Mouse (Mus musculus) ES-E14 (cell line): ENCODE results near the gene 1110008P14Rik. TPM values are rescaled to one million over a fixed set of nuclear protein-coding genes. Genes with fewer than 3 reads are reported as not detected.

ENCODE experiments used
- DNase-seq: peaks from one replicate; pipeline ENCODE4 v3.0.0-alpha.2; 2013; ENCODE audit warnings: low read depth, low spot score
- H3K27ac ChIP-seq: 2 replicates; pipeline ENCODE4 v1.5.1; 2012; ENCODE audit warnings: low read depth, mild to moderate bottlenecking, low read length, moderate library complexity, mixed read lengths; ENCODE audit not compliant: poor library complexity, insufficient read depth, severe bottlenecking
- H3K36me3 ChIP-seq: 2 replicates; pipeline ENCODE4 v1.6.1; 2012; ENCODE audit warnings: mild to moderate bottlenecking, low read length, moderate library complexity, mixed read lengths; ENCODE audit not compliant: control insufficient read depth, poor library complexity, insufficient read depth, severe bottlenecking
- H3K4me1 ChIP-seq, 2 experiments: fragments of 150-350 bp in 1 of 2; sonication (generic) in 1 of 2; 2 replicates each; pipeline ENCODE4 v1.6.1; 2012; ENCODE audit warnings: low read length in 2 of 2, mild to moderate bottlenecking in 1 of 2, mixed read lengths in 1 of 2; ENCODE audit not compliant: control insufficient read depth in 2 of 2, insufficient read depth in 2 of 2, poor library complexity in 1 of 2
- H3K4me3 ChIP-seq, 2 experiments: fragments of 150-350 bp in 1 of 2; sonication (generic) in 1 of 2; 2 replicates each; pipeline ENCODE4 v1.5.1; 2012; ENCODE audit warnings: low read length in 2 of 2, low read depth in 1 of 2, mild to moderate bottlenecking in 1 of 2, mixed read lengths in 1 of 2; ENCODE audit not compliant: insufficient read depth in 1 of 2, poor library complexity in 1 of 2, severe bottlenecking in 1 of 2
- H3K9ac ChIP-seq: 2 replicates; pipeline ENCODE4 v1.6.1; 2012; ENCODE audit warnings: low read depth, mild to moderate bottlenecking, low read length, mixed read lengths; ENCODE audit not compliant: poor library complexity, insufficient read depth, severe bottlenecking
- H3K9me3 ChIP-seq: fragments of 150-350 bp; sonication (generic); 2 replicates; pipeline ENCODE4 v1.6.1; 2012; ENCODE audit warnings: low read depth, mild to moderate bottlenecking, low read length; ENCODE audit not compliant: control insufficient read depth, insufficient read depth
- CHD2 ChIP-seq: IDR thresholded peaks from 2 replicates; pipeline ENCODE4 v1.6.1; 2014; ENCODE audit warnings: mild to moderate bottlenecking, low read depth, low read length, inconsistent platforms
- HCFC1 ChIP-seq: IDR thresholded peaks from 2 replicates; pipeline ENCODE4 v1.6.1; 2012; ENCODE audit warnings: low read length, inconsistent platforms, borderline replicate concordance; ENCODE audit not compliant: insufficient read depth
- MAFK ChIP-seq: IDR thresholded peaks from 2 replicates; pipeline ENCODE4 v1.6.1; 2014; ENCODE audit warnings: mild to moderate bottlenecking, low read depth, low read length, inconsistent platforms; ENCODE audit not compliant: insufficient read depth
- ZC3H11A ChIP-seq: IDR thresholded peaks from 2 replicates; pipeline ENCODE4 v1.6.1; 2012; ENCODE audit warnings: low read depth, mild to moderate bottlenecking, inconsistent platforms, low read length, borderline replicate concordance
- ZNF384 ChIP-seq: IDR thresholded peaks from 2 replicates; pipeline ENCODE4 v1.6.1; 2012; ENCODE audit warnings: low read depth, low read length, inconsistent platforms
- in situ Hi-C, 2 experiments: fragments of 600-800 bp; cut with MboI; formaldehyde crosslinking; loops; one replicate each; pipeline ENCODE4 v1.15.1; 2025; ENCODE audit warnings: low sequenced_read_pairs in 2 of 2, inconsistent platforms in 1 of 2; ENCODE audit not compliant: unreplicated experiment in 2 of 2
- total RNA-seq: library from RNA; depleted of rRNA; stranded (reverse); fragments of 300-350 nt; gene quantifications from 2 replicates; pipeline ENCODE4 v1.2.3, GENCODE M21; 2012

Gene 1110008P14Rik
- total RNA-seq, 1 experiment, result 31.3 TPM

- H3K4me1 ChIP-seq, result peaks cover 2 to 6% of the 10 kb centered on the region in 2 experiments; a peak in 1 of 4 replicates
- TF ChIP-seq CHD2, result no peak
- TF ChIP-seq ZNF384, result no peak
- no peak for TF ChIP-seq HCFC1
- no peak for TF ChIP-seq ZC3H11A
- no peak for TF ChIP-seq MAFK
- in situ Hi-C loops, result no loop called here
- DNase-seq, result no peak
- no peaks in the 10 kb centered on the region for H3K36me3 ChIP-seq
- no peaks in the 10 kb centered on the region for H3K9me3 ChIP-seq
- H3K4me3 ChIP-seq, result no peak overlapping the region
- H3K9ac ChIP-seq, result no peak overlapping the region
- H3K27ac ChIP-seq, result no peak overlapping the region
Measured at GRCm38 (mm10) chr2:32427720-32428119, 46.0 kb upstream of the 1110008P14Rik start.

- H3K9ac ChIP-seq, result no peak overlapping the region
- H3K4me3 ChIP-seq, result no peak overlapping the region
- in situ Hi-C loops, result no loop called here
- H3K36me3 ChIP-seq, result no peaks in the 10 kb centered on the region
- peaks cover 2 to 6% of the 10 kb centered on the region in 2 experiments; a peak in 1 of 4 replicates for H3K4me1 ChIP-seq
- H3K9me3 ChIP-seq, result no peaks in the 10 kb centered on the region
- DNase-seq, result no peak
- H3K27ac ChIP-seq, result no peak overlapping the region
- TF ChIP-seq MAFK (no peak), ZC3H11A (no peak), CHD2 (no peak), HCFC1 (no peak), ZNF384 (no peak)
Measured at GRCm38 (mm10) chr2:32426141-32426540, 44.4 kb upstream of the 1110008P14Rik start.

DNA sequence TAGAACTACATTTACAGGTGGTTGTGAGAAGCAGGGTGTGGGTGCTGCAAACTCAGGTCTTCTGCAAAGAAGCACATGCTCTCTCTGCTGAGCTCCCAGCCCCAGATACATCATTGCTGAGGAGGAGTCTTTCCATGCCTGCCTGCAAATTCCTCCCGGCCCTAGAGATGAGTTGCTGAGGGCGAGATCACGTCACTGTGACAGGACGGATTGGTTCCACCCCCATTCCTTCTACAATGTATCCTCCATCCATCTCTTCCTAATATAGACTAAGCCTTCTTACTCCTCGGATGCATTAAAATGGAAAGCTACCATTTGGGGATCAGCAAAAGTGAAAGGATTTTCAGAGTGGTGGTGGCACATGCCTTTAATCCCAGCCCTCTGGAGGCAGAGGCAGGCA is 43.8 kb upstream of the 1110008P14Rik start:
- no peak overlapping the region for H3K9ac ChIP-seq
- H3K9me3 ChIP-seq, result no peaks in the 10 kb centered on the region
- H3K36me3 ChIP-seq, result no peaks in the 10 kb centered on the region
- H3K4me1 ChIP-seq, result peaks cover 0 to 5% of the 10 kb centered on the region in 2 experiments; a peak in 1 of 4 replicates
- no peak for TF ChIP-seq CHD2
- no peak for TF ChIP-seq ZC3H11A
- no peak for TF ChIP-seq HCFC1
- no peak for TF ChIP-seq MAFK
- TF ChIP-seq ZNF384, result no peak
- no peak for DNase-seq
- no peak overlapping the region for H3K4me3 ChIP-seq
- in situ Hi-C loops, result no loop called here
- H3K27ac ChIP-seq, result no peak overlapping the region

- Histone ChIP-seq H3K27ac (no peak overlapping the region), H3K4me3 (no peak overlapping the region), H3K9me3 (no peaks in the 10 kb centered on the region), H3K36me3 (peaks cover 2% of the 10 kb centered on the region; the same call in 1 of the 2 replicates), H3K4me1 (peaks cover 0 to 4% of the 10 kb centered on the region in 2 experiments; a peak in 1 of 4 replicates), H3K9ac (no peak overlapping the region)
- no peak for TF ChIP-seq ZC3H11A
- TF ChIP-seq HCFC1, result no peak
- no peak for TF ChIP-seq ZNF384
- TF ChIP-seq MAFK, result no peak
- TF ChIP-seq CHD2, result no peak
- DNase-seq, result no peak
- in situ Hi-C loops, result no loop called here
Measured at GRCm38 (mm10) chr2:32424796-32425195, 43.1 kb upstream of the 1110008P14Rik start.
